In genomic region chr10:26297626-26298025, GRCm38 (mm10) we compare ENCODE assay signal across 16 mouse cellular contexts.
DNase-seq lines count a peak whose midpoint lies in the region; ATAC-seq and TF ChIP-seq lines count a peak whose summit lies in the region.
"Had no signal": no experiment of that assay in that cellular context is flagged by ENCODE, and none has a peak within 500 bp of the region (broad histone marks: within the 10 kb centered on the region; RNA-seq: fewer than 3 reads in every experiment).

No protein-coding gene starts in this region.

- H3K27ac ChIP-seq in lung, embryonic 14.5 days (ENCODE audit: low read depth): no peak overlapping the region
- H3K27ac ChIP-seq in CH12.LX (ENCODE audit: insufficient read depth, low read depth): no peak overlapping the region
- H3K27ac ChIP-seq in heart, embryonic 12.5 days (ENCODE audit: poor library complexity, severe bottlenecking): no peak overlapping the region
- H3K27ac ChIP-seq: macrophage; midbrain, embryonic 13.5 days had no signal

- no peak overlapping the region for H3K4me2 ChIP-seq in lung, embryonic 14.5 days
- no peak overlapping the region for H3K4me2 ChIP-seq in CH12.LX (ENCODE audit: insufficient read depth, low read depth, poor library complexity, severe bottlenecking)
- no peak overlapping the region for H3K4me2 ChIP-seq in heart, embryonic 12.5 days
- H3K4me2 ChIP-seq: heart, embryonic 11.5 days; midbrain, embryonic 13.5 days had no signal

- no peaks in the 10 kb centered on the region for H3K4me1 ChIP-seq in lung, embryonic 14.5 days (ENCODE audit: insufficient read depth)
- H3K4me1 ChIP-seq in CH12.LX (ENCODE audit: control insufficient read depth in 1 of 2, insufficient read depth in 2 of 2): no peaks in the 10 kb centered on the region
- H3K4me1 ChIP-seq in heart, embryonic 12.5 days (replicated peaks): no peaks in the 10 kb centered on the region
- H3K4me1 ChIP-seq: midbrain, embryonic 13.5 days had no signal

- TF ChIP-seq EP300 in CH12.LX (IDR thresholded peaks at IDR 0.05; ENCODE audit: low read length): no peak

- TF ChIP-seq CTCF in lung, embryonic 14.5 days (IDR thresholded peaks at IDR 0.05; ENCODE audit: low read depth): peak; percentile 10; the same call in 1 of the 2 replicates
- peak; percentile 9 to 43; a peak in 2 of 4 replicates for TF ChIP-seq CTCF in CH12.LX (conservative IDR thresholded peaks at IDR 0.05 in 1 of 2, IDR thresholded peaks at IDR 0.05 in 1 of 2; ENCODE audit: low read depth in 2 of 2, low read length in 2 of 2)

- no peaks in the 10 kb centered on the region for H3K27me3 ChIP-seq in lung, embryonic 14.5 days (ENCODE audit: insufficient read depth, low read length)
- H3K27me3 ChIP-seq in CH12.LX (replicated peaks): no peaks in the 10 kb centered on the region
- H3K27me3 ChIP-seq in heart, embryonic 12.5 days (replicated peaks): no peaks in the 10 kb centered on the region
- H3K27me3 ChIP-seq: midbrain, embryonic 13.5 days had no signal

- dilution Hi-C loops in CH12.LX (cut with MboI; ENCODE audit: extremely low pct_ligation_motif_present, extremely low pct_unique_long_range_greater_than_20kb, low sequenced_read_pairs): no loop called here

- no peak overlapping the region for H3K4me3 ChIP-seq in lung, embryonic 14.5 days (ENCODE audit: low read depth, low read length)
- no peak overlapping the region for H3K4me3 ChIP-seq in CH12.LX (replicated peaks in 1 of 3; ENCODE audit: low read depth in 2 of 3, low read length in 2 of 3, poor library complexity in 1 of 3)
- H3K4me3 ChIP-seq in heart, embryonic 12.5 days: no peak overlapping the region
- H3K4me3 ChIP-seq: midbrain, embryonic 13.5 days had no signal

- peaks cover 30% of the 10 kb centered on the region for H3K36me3 ChIP-seq in lung, embryonic 14.5 days (ENCODE audit: insufficient read depth)
- peaks cover 45 to 84% of the 10 kb centered on the region in 2 experiments for H3K36me3 ChIP-seq in CH12.LX (replicated peaks in 1 of 2; ENCODE audit: control insufficient read depth in 1 of 2, insufficient read depth in 1 of 2, low read length in 1 of 2)
- H3K36me3 ChIP-seq in heart, embryonic 12.5 days: peaks cover 24% of the 10 kb centered on the region

- no peak for ATAC-seq in lung, embryonic 14.5 days (ENCODE audit: insufficient read depth)
- ATAC-seq in activated CD4-positive, CD25-positive, alpha-beta regulatory T cell, adult 4 months: no peak
- no peak for ATAC-seq in heart, embryonic 12.5 days (ENCODE audit: insufficient number of reproducible peaks, low FRiP score)
- ATAC-seq: intestine, embryonic 16.5 days; midbrain, embryonic 13.5 days had no signal

- H3K9me3 ChIP-seq in lung, embryonic 14.5 days (ENCODE audit: low read depth, low read length): no peaks in the 10 kb centered on the region
- no peaks in the 10 kb centered on the region for H3K9me3 ChIP-seq in CH12.LX (replicated peaks; ENCODE audit: low read length)
- H3K9me3 ChIP-seq in heart, embryonic 12.5 days (replicated peaks): no peaks in the 10 kb centered on the region
- H3K9me3 ChIP-seq: midbrain, embryonic 13.5 days had no signal

- TF ChIP-seq POLR2A in CH12.LX (IDR thresholded peaks at IDR 0.05; ENCODE audit: low read depth, low read length): no peak

- no peak; the same call in 1 of the 2 replicates for TF ChIP-seq RAD21 in CH12.LX (IDR thresholded peaks at IDR 0.05; ENCODE audit: low read depth, low read length)

- DNase-seq in embryo, embryonic 11 days: peak; percentile 7
- no peak for DNase-seq in embryo, embryonic 10 days (ENCODE audit: low spot score)
- DNase-seq in lung, embryonic 14.5 days: peak; percentile 52
- DNase-seq in lung, adult 18-20 months: no peak
- peak; percentile 6 for DNase-seq in CH12.LX (ENCODE audit: extremely low read depth)
- peak; percentile 37 for DNase-seq in brain, adult 2 months (ENCODE audit: low read depth, low spot score)
- DNase-seq: cerebellum, adult 9-10 months; gastrocnemius, postnatal 36 days; heart, postnatal 36 days; kidney, postnatal 14 days had no signal

- H3K79me2 ChIP-seq in CH12.LX (replicated peaks; ENCODE audit: control insufficient read depth, extremely low read depth, insufficient read depth, poor library complexity, severe bottlenecking): no peaks in the 10 kb centered on the region

- in situ Hi-C loops in CH12.LX (cut with MboI; ENCODE audit: low pct_ligation_motif_present, low pct_unique_long_range_greater_than_20kb, low sequenced_read_pairs): no loop called here

- 75% methylated on average over 7 of the region's 7 CpGs for WGBS in lung, embryonic 14.5 days
- WGBS in heart, embryonic 12.5 days: 84% methylated on average over 7 of the region's 7 CpGs

- no peak overlapping the region for H3K9ac ChIP-seq in lung, embryonic 14.5 days
- H3K9ac ChIP-seq in CH12.LX (ENCODE audit: insufficient read depth, low read depth): no peak overlapping the region
- H3K9ac ChIP-seq in heart, embryonic 12.5 days: no peak overlapping the region
- H3K9ac ChIP-seq: midbrain, embryonic 13.5 days had no signal

TF ChIP-seq in CH12.LX, 34 proteins besides CTCF, POLR2A, EP300 and RAD21:
- TF ChIP-seq E2F4 (IDR thresholded peaks at IDR 0.05; ENCODE audit: insufficient replicate concordance, low read depth, low read length) (no peak), USF2 (conservative IDR thresholded peaks at IDR 0.05; ENCODE audit: low read depth, low read length) (no peak)
TF ChIP-seq in CH12.LX: peak in this region for 0.

Comparison
In these comparisons a context has a peak if more than half of its experiments do, and no peak if none do; other contexts are left out.
1. DNase-seq: peak in embryo, embryonic 11 days (single experiment), lung, embryonic 14.5 days (single experiment), CH12.LX (single experiment) and brain, adult 2 months (single experiment); none in embryo, embryonic 10 days (single experiment) and lung, adult 18-20 months (0 of 2).